ENCODE assay signal across 28 mouse cellular contexts in the genomic region with DNA sequence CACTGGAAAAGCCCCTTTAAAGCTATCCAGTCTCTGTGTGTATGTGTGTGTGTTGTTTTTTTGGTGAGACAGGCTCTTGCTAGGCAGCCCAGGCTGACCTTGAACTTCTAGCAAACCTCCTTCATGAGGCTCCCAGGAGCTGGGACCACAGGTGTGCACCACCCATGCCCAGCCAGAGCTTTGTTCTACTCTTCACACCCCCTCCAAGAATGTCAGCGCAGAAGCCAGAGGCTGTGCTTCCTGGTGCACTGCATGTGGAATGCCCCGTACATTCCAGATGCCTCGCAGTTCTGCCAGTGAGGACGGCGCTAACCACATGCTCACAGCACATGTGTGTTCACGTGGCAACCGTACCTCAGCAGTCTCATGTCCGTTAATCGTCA. TPM values are rescaled to one million over a fixed set of nuclear protein-coding genes. Genes with fewer than 3 reads are reported as not detected.
DNase-seq lines count a peak whose midpoint lies in the region; ATAC-seq and TF ChIP-seq lines count a peak whose summit lies in the region.
"Had no signal": no experiment of that assay in that cellular context is flagged by ENCODE, and none has a peak within 500 bp of the region (broad histone marks: within the 10 kb centered on the region; RNA-seq: fewer than 3 reads in every experiment).

No protein-coding gene starts in this region.

- peak overlapping the region; percentile 59 for H3K4me2 ChIP-seq in liver, embryonic 12.5 days
- H3K4me2 ChIP-seq in stomach, postnatal 0 days (replicated peaks; ENCODE audit: low read depth): no peak overlapping the region
- H3K4me2 ChIP-seq: forebrain, embryonic 13.5 days had no signal

- H3K9ac ChIP-seq in liver, embryonic 12.5 days: peak overlapping the region; percentile 66
- no peak overlapping the region for H3K9ac ChIP-seq in stomach, postnatal 0 days (ENCODE audit: low read length)
- no peak overlapping the region for H3K9ac ChIP-seq in heart, adult 2 months (ENCODE audit: low read depth, low read length)
- H3K9ac ChIP-seq: forebrain, embryonic 13.5 days had no signal

- H3K4me3 ChIP-seq in liver, embryonic 12.5 days: peak overlapping the region; percentile 21
- H3K4me3 ChIP-seq in stomach, postnatal 0 days (ENCODE audit: low read depth, low read length): no peak overlapping the region
- H3K4me3 ChIP-seq in heart, adult 2 months: no peak overlapping the region
- H3K4me3 ChIP-seq: forebrain, embryonic 13.5 days; hindbrain, embryonic 10.5 days; limb, embryonic 10.5 days; megakaryocyte, embryonic 14.5 days had no signal

- no peaks in the 10 kb centered on the region; the same call in 1 of the 2 replicates for H3K79me2 ChIP-seq in heart, adult 2 months (replicated peaks; ENCODE audit: control insufficient read depth, insufficient read depth, low read length)

- 87% methylated on average over 9 of the region's 9 CpGs for WGBS in liver, embryonic 12.5 days (ENCODE audit: insufficient replicate concordance)
- 91% methylated on average over 9 of the region's 9 CpGs for WGBS in stomach, postnatal 0 days
- WGBS in heart, adult 2 months: 93% methylated on average over 9 of the region's 9 CpGs

- H3K36me3 ChIP-seq in liver, embryonic 12.5 days: peaks cover 100% of the 10 kb centered on the region
- peaks cover 55% of the 10 kb centered on the region for H3K36me3 ChIP-seq in stomach, postnatal 0 days (ENCODE audit: control insufficient read depth, insufficient read depth, low read length)
- peaks cover 3% of the 10 kb centered on the region for H3K36me3 ChIP-seq in heart, adult 2 months (ENCODE audit: control insufficient read depth, insufficient read depth, low read length)

- TF ChIP-seq CTCF in stomach, postnatal 0 days (IDR thresholded peaks at IDR 0.05; ENCODE audit: low read depth): no peak
- TF ChIP-seq CTCF in heart, adult 2 months (IDR thresholded peaks at IDR 0.05): no peak

- TF ChIP-seq EP300 in stomach, postnatal 0 days (optimal IDR thresholded peaks at IDR 0.05): no peak
- TF ChIP-seq EP300 in heart, adult 2 months (IDR thresholded peaks at IDR 0.05; ENCODE audit: insufficient read depth, low read depth, low read length): no peak

- peak; percentile 28 for DNase-seq in spleen, adult 12 weeks (ENCODE audit: low spot score)
- no peak for DNase-seq in spleen, adult 18-20 months
- peak; percentile 89 for DNase-seq in ZHBTc4 (ENCODE audit: low read depth, low spot score)
- no peak for DNase-seq in stomach, postnatal 0 days (ENCODE audit: low spot score)
- DNase-seq in heart, adult 2 months: no peak
- DNase-seq in heart, postnatal 10 days: no peak
- DNase-seq: B cell, adult 2 months; cerebellum, adult 8-10 months; kidney, adult 8-10 months; kidney, postnatal 4 days; layer of hippocampus, adult 9-11 months; lung, adult 18-20 months; lung, postnatal 14 days; thymus, adult 18-20 months had no signal

- H3K27me3 ChIP-seq in liver, embryonic 12.5 days (replicated peaks): no peaks in the 10 kb centered on the region
- no peaks in the 10 kb centered on the region for H3K27me3 ChIP-seq in stomach, postnatal 0 days (ENCODE audit: control insufficient read depth, insufficient read depth, low read length)
- H3K27me3 ChIP-seq in heart, adult 2 months (ENCODE audit: control insufficient read depth, insufficient read depth, low read length): no peaks in the 10 kb centered on the region
- H3K27me3 ChIP-seq: forebrain, embryonic 13.5 days; megakaryocyte, embryonic 14.5 days had no signal

- H3K27ac ChIP-seq in liver, embryonic 12.5 days: peak overlapping the region; percentile 97
- H3K27ac ChIP-seq in stomach, postnatal 0 days (replicated peaks): no peak overlapping the region
- H3K27ac ChIP-seq in heart, adult 2 months: no peak overlapping the region
- H3K27ac ChIP-seq: forebrain, embryonic 13.5 days; hindbrain, embryonic 10.5 days; limb, embryonic 10.5 days had no signal

- no peak for ATAC-seq in liver, embryonic 12.5 days
- ATAC-seq in stomach, postnatal 0 days (ENCODE audit: low FRiP score, low TSS enrichment): peak; percentile 28; the same call in 1 of the 2 replicates
- ATAC-seq: forebrain, embryonic 13.5 days; midbrain, embryonic 16.5 days had no signal

- peaks cover 77% of the 10 kb centered on the region for H3K4me1 ChIP-seq in liver, embryonic 12.5 days
- no peaks in the 10 kb centered on the region for H3K4me1 ChIP-seq in stomach, postnatal 0 days (replicated peaks; ENCODE audit: control insufficient read depth, insufficient read depth)
- no peaks in the 10 kb centered on the region for H3K4me1 ChIP-seq in heart, adult 2 months (ENCODE audit: control insufficient read depth, insufficient read depth, low read length)
- H3K4me1 ChIP-seq: forebrain, embryonic 13.5 days; hindbrain, embryonic 10.5 days; limb, embryonic 10.5 days had no signal

- no peak for TF ChIP-seq POLR2A in heart, adult 2 months (IDR thresholded peaks at IDR 0.05; ENCODE audit: insufficient read depth, low read depth, low read length)

- intact Hi-C loops in heart, adult 2 months (cut with DNase I): no loop called here
- intact Hi-C loops in heart, postnatal 10 days (cut with DNase I): no loop called here

- no peaks in the 10 kb centered on the region for H3K9me3 ChIP-seq in liver, embryonic 12.5 days (replicated peaks)
- no peaks in the 10 kb centered on the region for H3K9me3 ChIP-seq in stomach, postnatal 0 days (ENCODE audit: control insufficient read depth, low read length)
- H3K9me3 ChIP-seq: forebrain, embryonic 13.5 days; hindbrain, embryonic 10.5 days; limb, embryonic 10.5 days; megakaryocyte, embryonic 14.5 days had no signal

RNA-seq across cellular contexts. Expression of a gene that starts 14.4 kb away (rescaled TPM):
- polyA plus RNA-seq in liver, embryonic 12.5 days (2016; fragmentation: Nextera tagmentation; extraction: Ambion mirVana): not detected in 2 replicates
- not detected in 2 replicates for polyA plus RNA-seq in stomach, postnatal 0 days (2015; fragmentation: Nextera tagmentation; extraction: Ambion mirVana)
- not detected for total RNA-seq in heart, adult 2 months (2021)
- not detected in 2 replicates for polyA plus RNA-seq in heart, adult 2 months (2012; rRNA removed)
- not detected for total RNA-seq in heart, postnatal 10 days (2021)
- total RNA-seq: adrenal gland, postnatal 4 days; gastrocnemius, adult 8-10 months; granulocyte monocyte progenitor cell, adult 5-6 weeks; left cerebral cortex, adult 8-10 months had no signal
- polyA plus RNA-seq: forebrain, embryonic 13.5 days; frontal cortex, adult 2 months; heart, embryonic 16.5 days; hindbrain, embryonic 10.5 days; limb, embryonic 10.5 days; midbrain, embryonic 16.5 days; stomach, embryonic 14.5 days; urinary bladder, adult 2 months had no signal

RNA-seq across cellular contexts. Expression of a gene that starts 26.5 kb away (rescaled TPM):
- 66.3 and 74.4 TPM in 2 replicates for polyA plus RNA-seq in liver, embryonic 12.5 days (2016; fragmentation: Nextera tagmentation; extraction: Ambion mirVana)
- polyA plus RNA-seq in stomach, postnatal 0 days (2015; fragmentation: Nextera tagmentation; extraction: Ambion mirVana): 29.1 and 31.6 TPM in 2 replicates
- total RNA-seq in heart, adult 2 months (2021): 10 to 100 TPM; 41.6 to 45.1 TPM
- 10.3 and 16.3 TPM in 2 replicates for polyA plus RNA-seq in heart, adult 2 months (2012; rRNA removed)
- total RNA-seq in heart, postnatal 10 days (2021): 10 to 100 TPM; 51.2 to 53.3 TPM

RNA-seq across cellular contexts. Expression of a gene that starts 26.8 kb away (rescaled TPM):
- 216 and 223 TPM in 2 replicates for polyA plus RNA-seq in liver, embryonic 12.5 days (2016; fragmentation: Nextera tagmentation; extraction: Ambion mirVana)
- polyA plus RNA-seq in stomach, postnatal 0 days (2015; fragmentation: Nextera tagmentation; extraction: Ambion mirVana): 73.4 and 77.1 TPM in 2 replicates
- total RNA-seq in heart, adult 2 months (2021): 100 to 1,000 TPM; 233 to 239 TPM
- 326 and 509 TPM in 2 replicates for polyA plus RNA-seq in heart, adult 2 months (2012; rRNA removed)
- total RNA-seq in heart, postnatal 10 days (2021): 100 to 1,000 TPM; 191 to 196 TPM

RNA-seq across cellular contexts. Expression of a gene that starts 49.9 kb away (rescaled TPM):
- not detected in 2 replicates for polyA plus RNA-seq in liver, embryonic 12.5 days (2016; fragmentation: Nextera tagmentation; extraction: Ambion mirVana)
- polyA plus RNA-seq in stomach, postnatal 0 days (2015; fragmentation: Nextera tagmentation; extraction: Ambion mirVana): 0.02 TPM in 1 of 2 replicates, not detected in the other
- total RNA-seq in heart, adult 2 months (2021): not detected
- polyA plus RNA-seq in heart, adult 2 months (2012; rRNA removed): 0.09 TPM in 1 of 2 replicates, not detected in the other
- under 1 TPM in 1 of 2 experiments, not detected in 1; 0.07 TPM for total RNA-seq in heart, postnatal 10 days (2021)
- total RNA-seq: granulocyte monocyte progenitor cell, adult 5-6 weeks had no signal
- polyA plus RNA-seq: forebrain, embryonic 13.5 days; heart, embryonic 16.5 days; stomach, embryonic 14.5 days; urinary bladder, adult 2 months had no signal

Comparison
In these comparisons a context has a peak if more than half of its experiments do, and no peak if none do; other contexts are left out.
1. DNase-seq: peak in spleen, adult 12 weeks (single experiment) and ZHBTc4 (single experiment); none in spleen, adult 18-20 months (0 of 2), stomach, postnatal 0 days (single experiment), heart, adult 2 months (0 of 2) and heart, postnatal 10 days (0 of 2).